Mouse (Mus musculus): ENCODE data around the gene Mgat1. TPM values are rescaled to one million over a fixed set of nuclear protein-coding genes. Genes with fewer than 3 reads are reported as not detected.

The Mgat1 gene
- polyA plus RNA-seq, 1 experiment from 2014 or later, result 31.1 TPM

DNA sequence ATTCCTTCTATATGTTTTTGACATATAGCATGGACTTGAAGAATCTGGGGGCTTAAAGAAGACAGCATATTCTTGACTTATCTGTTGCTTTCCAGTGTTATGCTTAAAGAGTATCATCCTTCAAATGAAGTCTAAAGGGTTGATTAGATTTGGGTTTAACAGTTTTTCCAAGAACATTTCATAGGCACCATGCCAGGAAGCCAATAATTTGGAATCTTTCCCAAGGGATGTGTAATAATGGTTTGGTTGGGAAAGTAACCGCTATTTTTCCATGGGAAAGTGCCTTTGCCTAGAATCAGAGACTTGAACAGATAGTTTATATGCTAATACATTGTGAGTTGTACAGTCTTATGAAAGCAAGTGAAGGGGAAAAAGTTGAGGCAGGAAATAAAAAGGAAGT, 7.1 kb upstream of the Mgat1 start:
- Histone ChIP-seq H3K27me3 (ENCODE audit: control insufficient read depth, insufficient read depth, low read length) (no peaks in the 10 kb centered on the region), H3K4me1 (replicated peaks; ENCODE audit: control insufficient read depth, insufficient read depth, low read length) (no peaks in the 10 kb centered on the region)
- WGBS, result 79% methylated on average over 1 of the region's 1 CpGs

DNA sequence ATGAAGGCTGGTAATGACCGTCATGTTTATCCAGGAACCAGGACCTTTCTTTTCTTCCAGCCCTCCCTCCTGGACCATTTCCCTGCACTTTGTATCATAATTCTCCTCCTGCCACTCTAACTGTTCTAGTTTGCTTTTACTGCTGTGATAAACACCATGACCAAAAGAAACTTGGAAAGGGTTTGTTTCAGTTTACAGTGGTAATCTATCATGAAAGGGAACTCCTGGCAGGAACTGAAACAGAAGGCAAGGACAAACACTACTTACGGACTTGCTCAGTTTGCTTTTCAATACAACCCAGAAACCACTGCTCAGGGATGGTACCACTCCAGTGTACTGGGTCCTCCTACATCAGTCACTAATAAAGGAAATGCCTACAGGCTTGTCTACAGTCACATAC, 6.5 kb upstream of the Mgat1 start:
- H3K9ac ChIP-seq, result no peak overlapping the region
- no peak overlapping the region for H3K27ac ChIP-seq
- H3K9me3 ChIP-seq (ENCODE audit: control insufficient read depth, low read length), result no peaks in the 10 kb centered on the region
- no peaks in the 10 kb centered on the region for H3K4me1 ChIP-seq (replicated peaks; ENCODE audit: control insufficient read depth, insufficient read depth, low read length)
- no peaks in the 10 kb centered on the region for H3K36me3 ChIP-seq (replicated peaks; ENCODE audit: control insufficient read depth, insufficient read depth)
- no peak overlapping the region for H3K4me3 ChIP-seq (replicated peaks; ENCODE audit: low read length)
- 88% methylated on average over 2 of the region's 2 CpGs for WGBS
- no peak for ATAC-seq (ENCODE audit: low FRiP score)
- H3K27me3 ChIP-seq (ENCODE audit: control insufficient read depth, insufficient read depth, low read length), result no peaks in the 10 kb centered on the region
- DNase-seq (ENCODE audit: low spot score), result no peak
- no peak overlapping the region for H3K4me2 ChIP-seq (replicated peaks)

More for the DNA sequence above, 7.1 kb upstream of the Mgat1 start:
- no peaks in the 10 kb centered on the region for H3K9me3 ChIP-seq (ENCODE audit: control insufficient read depth, low read length)
- DNase-seq (ENCODE audit: low spot score) (no peak), ATAC-seq (ENCODE audit: low FRiP score) (no peak)
- no peak overlapping the region for H3K4me2 ChIP-seq (replicated peaks)
- no peak overlapping the region for H3K27ac ChIP-seq
- no peak overlapping the region for H3K9ac ChIP-seq
- H3K36me3 ChIP-seq (replicated peaks; ENCODE audit: control insufficient read depth, insufficient read depth), result no peaks in the 10 kb centered on the region
- no peak overlapping the region for H3K4me3 ChIP-seq (replicated peaks; ENCODE audit: low read length)

DNA sequence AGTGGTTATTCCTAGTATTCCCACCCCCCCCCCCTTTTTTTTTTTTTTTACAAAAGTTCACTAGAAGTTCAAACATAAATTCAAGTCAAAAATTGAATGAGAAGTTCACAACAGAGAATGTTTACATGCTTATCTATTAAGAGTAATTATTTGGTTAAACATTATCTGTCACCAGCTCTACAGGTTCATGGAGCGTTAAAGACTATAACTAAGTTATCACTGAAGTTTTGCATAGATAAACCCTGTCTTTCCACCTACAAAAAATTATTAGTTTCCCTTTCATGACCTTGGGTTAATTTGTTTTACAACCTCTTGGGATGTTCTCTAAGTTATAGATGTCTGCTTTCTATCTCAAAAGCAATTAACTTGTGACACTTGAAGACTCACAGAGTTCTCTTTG, 3.7 kb upstream of the Mgat1 start:
- ATAC-seq (ENCODE audit: low FRiP score), result no peak
- no peak for DNase-seq (ENCODE audit: low spot score)
- no peaks in the 10 kb centered on the region for H3K36me3 ChIP-seq (replicated peaks; ENCODE audit: control insufficient read depth, insufficient read depth)

DNA sequence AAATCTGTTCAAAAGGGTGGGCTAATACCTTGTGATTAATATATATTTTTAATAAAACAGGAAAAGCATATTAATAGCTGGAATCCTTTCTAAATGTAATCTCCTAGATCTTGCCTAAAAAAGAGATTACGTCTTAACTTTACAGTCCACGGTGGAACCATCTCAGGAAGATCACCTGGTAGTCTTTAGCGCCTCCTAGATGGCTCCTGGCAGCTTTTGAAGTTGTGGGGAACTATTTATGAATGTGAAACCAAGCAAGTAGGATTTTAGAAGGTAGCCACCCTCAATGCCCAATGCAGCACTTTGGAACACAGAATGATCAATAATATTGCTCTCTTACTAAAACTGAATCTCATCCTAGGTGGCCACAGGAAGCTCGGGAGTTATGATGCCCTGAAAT, 3.1 kb upstream of the Mgat1 start:
- no peak overlapping the region for H3K4me3 ChIP-seq (replicated peaks; ENCODE audit: low read length)
- H3K36me3 ChIP-seq (replicated peaks; ENCODE audit: control insufficient read depth, insufficient read depth), result no peaks in the 10 kb centered on the region
- 84% methylated on average over 4 of the region's 4 CpGs for WGBS
- no peak overlapping the region for H3K27ac ChIP-seq
- peaks cover 19% of the 10 kb centered on the region for H3K4me1 ChIP-seq (replicated peaks; ENCODE audit: control insufficient read depth, insufficient read depth, low read length)
- no peak overlapping the region for H3K9ac ChIP-seq
- DNase-seq (ENCODE audit: low spot score) (no peak), ATAC-seq (ENCODE audit: low FRiP score) (no peak)
- H3K9me3 ChIP-seq (ENCODE audit: control insufficient read depth, low read length), result no peaks in the 10 kb centered on the region
- no peak overlapping the region for H3K4me2 ChIP-seq (replicated peaks)
- no peaks in the 10 kb centered on the region for H3K27me3 ChIP-seq (ENCODE audit: control insufficient read depth, insufficient read depth, low read length)

More for the DNA sequence above, 3.7 kb upstream of the Mgat1 start:
- no peak overlapping the region for H3K4me2 ChIP-seq (replicated peaks)
- H3K9me3 ChIP-seq (ENCODE audit: control insufficient read depth, low read length), result no peaks in the 10 kb centered on the region
- no peak overlapping the region for H3K9ac ChIP-seq
- 96% methylated on average over 1 of the region's 1 CpGs for WGBS
- no peaks in the 10 kb centered on the region for H3K27me3 ChIP-seq (ENCODE audit: control insufficient read depth, insufficient read depth, low read length)
- no peak overlapping the region for H3K4me3 ChIP-seq (replicated peaks; ENCODE audit: low read length)
- no peak overlapping the region for H3K27ac ChIP-seq
- peaks cover 13% of the 10 kb centered on the region for H3K4me1 ChIP-seq (replicated peaks; ENCODE audit: control insufficient read depth, insufficient read depth, low read length)

DNA sequence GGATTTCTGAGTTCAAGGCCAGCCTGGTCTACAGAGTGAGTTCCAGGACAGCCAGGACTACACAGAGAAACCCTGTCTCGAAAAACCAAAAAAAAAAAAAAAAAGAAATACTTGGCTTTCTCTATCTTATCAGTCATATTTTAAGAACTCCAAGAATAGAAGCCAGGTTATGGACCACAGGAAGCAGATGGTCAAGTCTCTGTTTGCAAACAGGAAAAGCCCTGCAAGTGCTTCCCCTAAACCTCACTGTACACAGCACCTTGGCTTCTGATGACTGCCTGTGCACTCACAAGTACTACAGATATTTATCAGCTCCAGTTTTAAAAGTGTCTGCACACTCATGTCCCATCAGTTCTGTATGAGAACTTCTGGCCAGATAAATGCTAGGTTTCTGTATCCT, 2.5 kb upstream of the Mgat1 start:
- WGBS, result no CpG with 5 or more reads among the region's 1 CpGs

DNA sequence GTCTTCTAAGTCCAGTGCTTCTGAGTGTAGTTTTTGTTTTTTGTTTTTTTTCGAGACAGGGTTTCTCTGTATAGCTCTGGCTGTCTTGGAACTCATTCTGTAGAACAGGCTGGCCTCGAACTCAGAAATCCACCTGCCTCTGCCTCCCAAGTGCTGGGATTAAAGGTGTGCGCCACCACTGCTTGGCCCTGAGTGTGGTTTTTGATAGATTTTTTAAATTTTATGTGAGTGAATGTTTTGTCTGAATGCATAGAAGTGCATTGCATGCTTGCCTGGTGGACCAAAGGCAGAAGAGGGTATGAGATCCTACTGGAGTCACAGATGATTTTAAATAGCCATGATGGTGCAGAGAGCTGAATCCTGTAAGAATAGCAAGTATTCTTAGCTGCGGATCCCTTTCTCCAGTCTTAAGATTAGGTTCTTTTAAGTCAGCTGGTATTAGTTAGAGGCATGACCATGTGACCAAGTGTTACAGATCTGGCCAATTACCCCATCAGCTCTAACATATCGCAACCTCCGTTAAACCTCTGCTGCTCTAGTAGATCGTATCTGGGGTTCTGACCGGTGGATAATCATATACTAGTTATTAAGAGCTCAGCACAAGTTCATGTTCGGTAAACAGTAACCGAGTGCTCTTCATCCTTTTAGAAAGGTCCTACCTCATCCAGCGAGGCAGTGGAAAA, 906 bp upstream of the Mgat1 start:
- Histone ChIP-seq H3K9ac (peak overlapping the region; percentile 85), H3K4me3 (replicated peaks; ENCODE audit: low read length) (peak overlapping the region; percentile 66), H3K4me2 (replicated peaks) (peak overlapping the region; percentile 52), H3K36me3 (replicated peaks; ENCODE audit: control insufficient read depth, insufficient read depth) (no peaks in the 10 kb centered on the region), H3K27me3 (ENCODE audit: control insufficient read depth, insufficient read depth, low read length) (no peaks in the 10 kb centered on the region), H3K27ac (peak overlapping the region; percentile 92), H3K9me3 (ENCODE audit: control insufficient read depth, low read length) (no peaks in the 10 kb centered on the region), H3K4me1 (replicated peaks; ENCODE audit: control insufficient read depth, insufficient read depth, low read length) (peaks cover 31% of the 10 kb centered on the region)
- 24% methylated on average over 11 of the region's 11 CpGs for WGBS
- no peak for ATAC-seq (ENCODE audit: low FRiP score)
- DNase-seq (ENCODE audit: low spot score), result peak; percentile 36

More for the DNA sequence above, 2.5 kb upstream of the Mgat1 start:
- no peak overlapping the region for H3K9ac ChIP-seq
- ATAC-seq (ENCODE audit: low FRiP score), result no peak
- no peak overlapping the region for H3K4me3 ChIP-seq (replicated peaks; ENCODE audit: low read length)
- H3K4me2 ChIP-seq (replicated peaks), result no peak overlapping the region
- no peak for DNase-seq (ENCODE audit: low spot score)
- peaks cover 25% of the 10 kb centered on the region for H3K4me1 ChIP-seq (replicated peaks; ENCODE audit: control insufficient read depth, insufficient read depth, low read length)
- H3K36me3 ChIP-seq (replicated peaks; ENCODE audit: control insufficient read depth, insufficient read depth), result no peaks in the 10 kb centered on the region
- no peak overlapping the region for H3K27ac ChIP-seq
- no peaks in the 10 kb centered on the region for H3K9me3 ChIP-seq (ENCODE audit: control insufficient read depth, low read length)
- H3K27me3 ChIP-seq (ENCODE audit: control insufficient read depth, insufficient read depth, low read length), result no peaks in the 10 kb centered on the region

DNA sequence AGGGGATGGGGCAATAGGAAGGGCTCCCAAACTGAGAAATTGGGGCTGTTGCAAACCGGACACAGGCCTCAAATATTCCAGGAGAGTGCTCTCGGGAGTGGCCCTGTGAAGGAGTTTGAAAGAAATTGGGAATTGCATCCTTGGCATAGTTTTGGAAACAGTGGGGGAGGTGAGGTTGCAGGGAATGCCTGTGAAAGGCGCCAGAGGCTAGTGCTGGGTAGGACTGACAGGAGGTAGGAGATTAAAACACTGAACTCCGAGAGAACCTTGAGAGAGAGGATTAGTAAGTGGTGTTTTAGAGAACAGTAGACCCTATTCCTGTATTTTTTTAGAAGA, 572 bp downstream of the Mgat1 start:
- DNase-seq (ENCODE audit: low spot score), result no peak
- 0% methylated on average over 4 of the region's 4 CpGs for WGBS
- H3K27me3 ChIP-seq (ENCODE audit: control insufficient read depth, insufficient read depth, low read length), result no peaks in the 10 kb centered on the region
- H3K27ac ChIP-seq, result peak overlapping the region; percentile 92
- peak overlapping the region; percentile 52 for H3K4me2 ChIP-seq (replicated peaks)
- ATAC-seq (ENCODE audit: low FRiP score), result peak; percentile 0; the same call in 1 of the 2 replicates
- H3K4me3 ChIP-seq (replicated peaks; ENCODE audit: low read length), result peak overlapping the region; percentile 66
- no peaks in the 10 kb centered on the region for H3K36me3 ChIP-seq (replicated peaks; ENCODE audit: control insufficient read depth, insufficient read depth)
- no peaks in the 10 kb centered on the region for H3K9me3 ChIP-seq (ENCODE audit: control insufficient read depth, low read length)
- peaks cover 36% of the 10 kb centered on the region for H3K4me1 ChIP-seq (replicated peaks; ENCODE audit: control insufficient read depth, insufficient read depth, low read length)
- peak overlapping the region; percentile 85 for H3K9ac ChIP-seq

DNA sequence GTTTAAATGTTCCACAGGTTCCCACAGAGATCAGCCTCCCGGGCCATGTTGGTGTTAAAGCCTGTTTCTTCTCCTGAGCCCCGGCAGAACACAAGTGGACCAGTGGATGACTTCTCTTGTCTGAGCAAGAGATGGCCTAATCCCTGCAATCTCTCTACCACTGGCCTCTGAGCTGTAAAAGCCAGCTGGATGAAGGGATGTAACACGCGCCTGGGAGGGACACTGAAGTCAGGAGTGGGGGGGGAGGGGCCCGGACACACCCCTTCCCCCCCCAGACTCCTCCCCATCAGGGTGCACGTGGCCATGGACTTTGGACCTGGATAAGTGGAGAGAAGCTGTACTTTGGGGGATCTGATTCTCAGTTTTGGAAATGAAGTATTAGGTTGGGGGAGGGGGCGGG, 1.2 kb downstream of the Mgat1 start:
- 30% methylated on average over 7 of the region's 7 CpGs for WGBS
- Histone ChIP-seq H3K27me3 (ENCODE audit: control insufficient read depth, insufficient read depth, low read length) (no peaks in the 10 kb centered on the region), H3K9ac (peak overlapping the region; percentile 85), H3K4me2 (replicated peaks) (peak overlapping the region; percentile 52), H3K4me1 (replicated peaks; ENCODE audit: control insufficient read depth, insufficient read depth, low read length) (peaks cover 41% of the 10 kb centered on the region), H3K36me3 (replicated peaks; ENCODE audit: control insufficient read depth, insufficient read depth) (no peaks in the 10 kb centered on the region), H3K9me3 (ENCODE audit: control insufficient read depth, low read length) (no peaks in the 10 kb centered on the region), H3K27ac (0 out of 2 replicates have a peak overlapping the region, but pooled peaks have one; percentile 92), H3K4me3 (replicated peaks; ENCODE audit: low read length) (peak overlapping the region; percentile 66; the same call in 1 of the 2 replicates)
- no peak for DNase-seq (ENCODE audit: low spot score)
- no peak for ATAC-seq (ENCODE audit: low FRiP score)

DNA sequence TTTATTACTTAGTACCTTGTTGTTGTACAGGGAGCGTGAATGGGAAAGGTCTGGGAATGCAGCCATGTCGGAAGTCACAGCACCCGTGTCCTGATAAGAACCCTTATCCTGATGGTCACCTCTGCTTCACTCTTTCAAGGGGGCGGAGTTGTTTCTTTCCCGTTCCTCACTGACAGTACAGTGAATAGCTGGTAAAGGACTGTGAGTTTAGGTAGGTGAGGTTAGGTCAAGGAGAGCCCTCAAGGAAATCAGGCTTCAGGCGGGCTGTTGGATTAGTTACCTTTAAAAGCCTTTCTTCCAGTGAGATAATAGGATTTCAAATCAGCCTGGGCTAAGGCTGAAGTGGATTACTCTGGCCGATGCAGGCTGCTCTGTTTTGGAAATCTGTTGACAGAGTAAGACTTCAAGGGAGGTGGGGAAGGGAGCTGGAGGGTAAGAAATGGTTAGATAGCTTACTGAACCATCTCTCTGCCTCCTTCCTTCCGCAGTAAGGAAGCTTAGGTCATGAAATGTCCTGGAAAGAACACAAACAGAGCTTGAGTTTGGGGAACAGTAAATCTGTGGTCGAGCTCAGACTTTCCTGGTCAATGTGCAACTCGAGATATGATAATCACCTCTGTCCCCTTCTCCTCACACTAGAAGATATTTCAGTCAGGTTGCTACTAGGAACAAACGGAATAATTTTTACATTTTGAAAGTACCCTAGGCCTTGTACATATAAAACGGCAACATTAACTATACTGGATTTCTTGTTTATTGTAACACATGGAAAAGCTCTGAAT, 1.8 kb downstream of the Mgat1 start:
- no peak for DNase-seq (ENCODE audit: low spot score)
- no peak for ATAC-seq (ENCODE audit: low FRiP score)
- peak overlapping the region; percentile 34 for H3K9ac ChIP-seq
- no peaks in the 10 kb centered on the region for H3K9me3 ChIP-seq (ENCODE audit: control insufficient read depth, low read length)
- no peaks in the 10 kb centered on the region for H3K36me3 ChIP-seq (replicated peaks; ENCODE audit: control insufficient read depth, insufficient read depth)
- H3K4me1 ChIP-seq (replicated peaks; ENCODE audit: control insufficient read depth, insufficient read depth, low read length), result peaks cover 47% of the 10 kb centered on the region
- no peak overlapping the region for H3K4me3 ChIP-seq (replicated peaks; ENCODE audit: low read length)
- H3K4me2 ChIP-seq (replicated peaks), result peak overlapping the region; percentile 52
- no peaks in the 10 kb centered on the region for H3K27me3 ChIP-seq (ENCODE audit: control insufficient read depth, insufficient read depth, low read length)
- WGBS, result 42% methylated on average over 12 of the region's 12 CpGs
- no peak overlapping the region for H3K27ac ChIP-seq

Data from hindbrain, embryonic 14.5 days (tissue).